Mouse (Mus musculus) liver, embryonic 12.5 days (tissue): Measurements from ENCODE around the gene Arap1. TPM values are rescaled to one million over a fixed set of nuclear protein-coding genes. Genes with fewer than 3 reads are reported as not detected.

Experiments
- ATAC-seq: fragments of 200-750 bp; cut with Nextera tagmentation; 2 replicates; pipeline ENCODE4 v1.8.0; 2017; ENCODE audit warnings: moderate number of reproducible peaks, mild to moderate bottlenecking, moderate library complexity
- H3K27ac ChIP-seq: fragments of 300-500 bp; sonication (generic); 2 replicates; pipeline ENCODE4 v1.5.1; 2016; ENCODE audit warnings: mild to moderate bottlenecking
- H3K27me3 ChIP-seq: fragments of 300-500 bp; sonication (generic); replicated peaks from 2 replicates; pipeline ENCODE4 v1.6.1; 2016; ENCODE audit warnings: mild to moderate bottlenecking, moderate library complexity
- H3K36me3 ChIP-seq: fragments of 300-500 bp; sonication (generic); 2 replicates; pipeline ENCODE4 v1.6.1; 2016; ENCODE audit warnings: mild to moderate bottlenecking, moderate library complexity
- H3K4me1 ChIP-seq: fragments of 300-500 bp; sonication (generic); 2 replicates; pipeline ENCODE4 v1.6.1; 2016
- H3K4me2 ChIP-seq: fragments of 300-500 bp; sonication (generic); 2 replicates; pipeline ENCODE4 v1.6.1; 2016; ENCODE audit warnings: mild to moderate bottlenecking, moderate library complexity
- H3K4me3 ChIP-seq: fragments of 300-500 bp; sonication (generic); 2 replicates; pipeline ENCODE4 v1.5.1; 2016; ENCODE audit warnings: mild to moderate bottlenecking, moderate library complexity
- H3K9ac ChIP-seq: fragments of 300-500 bp; sonication (generic); 2 replicates; pipeline ENCODE4 v1.6.1; 2016; ENCODE audit warnings: mild to moderate bottlenecking, moderate library complexity
- H3K9me3 ChIP-seq: fragments of 300-500 bp; sonication (generic); replicated peaks from 2 replicates; pipeline ENCODE4 v1.6.1; 2016; ENCODE audit warnings: mild to moderate bottlenecking, moderate library complexity
- WGBS: fragments of 180-500 bp; shearing (Covaris S2); methylation state at CpG from one replicate; pipeline ENCODE4 v1.1.7; 2016; ENCODE audit not compliant: insufficient replicate concordance; 5-methylcytosine and 5-hydroxymethylcytosine counted together
- polyA plus RNA-seq: library from polyadenylated mRNA; unstranded; fragments of >200 nt; fragmentation: Nextera tagmentation; extraction: Ambion mirVana; gene quantifications from 2 replicates; pipeline ENCODE4 v1.2.1, GENCODE M21; 2016

Gene Arap1
- polyA plus RNA-seq, 1 experiment from 2014 or later = 24.6 TPM

GRCm38 (mm10) chr7:101403831-101404230 is 56.0 kb downstream of the Arap1 start:
- no peaks in the 10 kb centered on the region for H3K27me3 ChIP-seq
- ATAC-seq = no peak
- no peaks in the 10 kb centered on the region for H3K9me3 ChIP-seq
- H3K9ac ChIP-seq = no peak overlapping the region
- H3K4me3 ChIP-seq = no peak overlapping the region
- 78% methylated on average over 5 of the region's 5 CpGs for WGBS
- H3K36me3 ChIP-seq = peaks cover 94% of the 10 kb centered on the region
- H3K4me1 ChIP-seq = no peaks in the 10 kb centered on the region
- H3K27ac ChIP-seq = no peak overlapping the region
- no peak overlapping the region for H3K4me2 ChIP-seq

GRCm38 (mm10) chr7:101410267-101410936 is 62.5 kb downstream of the Arap1 start, which contains the start of gene Gm45837:
TSS of gene Gm45837 (plus strand) at chr7:101410886.
- WGBS = 64% methylated on average over 11 of the region's 11 CpGs

DNA sequence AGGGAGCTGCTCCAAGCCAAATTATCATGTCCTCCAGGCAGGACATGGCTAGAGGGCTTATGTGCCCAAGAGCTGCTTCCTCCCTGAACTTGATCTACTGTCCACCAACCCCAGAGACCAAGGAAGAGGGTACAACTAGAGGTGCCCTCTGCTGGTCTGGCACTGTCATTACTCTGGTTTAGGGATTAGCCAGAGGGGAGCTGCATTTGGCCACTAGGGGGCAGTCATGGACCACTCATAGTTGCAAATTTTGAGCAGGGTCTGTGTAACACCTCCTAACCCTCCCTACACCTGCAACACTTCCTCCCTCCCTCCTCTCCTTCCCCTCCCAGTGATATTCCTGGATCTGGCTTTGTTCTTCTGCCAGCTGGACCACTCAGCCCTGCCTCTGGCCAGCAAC is 64.9 kb downstream of the Arap1 start:
- H3K9me3 ChIP-seq = no peaks in the 10 kb centered on the region
- no peak overlapping the region for H3K27ac ChIP-seq
- H3K4me3 ChIP-seq = no peak overlapping the region
- no peak overlapping the region for H3K9ac ChIP-seq
- peaks cover 36% of the 10 kb centered on the region for H3K4me1 ChIP-seq
- H3K36me3 ChIP-seq = peaks cover 36% of the 10 kb centered on the region
- H3K4me2 ChIP-seq = no peak overlapping the region
- peaks cover 10% of the 10 kb centered on the region for H3K27me3 ChIP-seq
- peak; percentile 30 for ATAC-seq

More at GRCm38 (mm10) chr7:101410267-101410936, 62.5 kb downstream of the Arap1 start, which contains the start of gene Gm45837:
- Histone ChIP-seq H3K27ac (no peak within 1 kb of the TSS), H3K9ac (no peak within 1 kb of the TSS), H3K4me2 (no peak within 1 kb of the TSS), H3K4me1 (peaks cover 25% of the 10 kb centered on the region), H3K9me3 (no peaks in the 10 kb centered on the region), H3K4me3 (no peak within 1 kb of the TSS), H3K27me3 (no peaks in the 10 kb centered on the region), H3K36me3 (peaks cover 58% of the 10 kb centered on the region)
- no peak for ATAC-seq

- no peak overlapping the region for H3K9ac ChIP-seq
- no peak overlapping the region for H3K4me2 ChIP-seq
- H3K4me1 ChIP-seq = peaks cover 40% of the 10 kb centered on the region
- WGBS = 63% methylated on average over 4 of the region's 4 CpGs
- no peaks in the 10 kb centered on the region for H3K9me3 ChIP-seq
- peaks cover 22% of the 10 kb centered on the region for H3K36me3 ChIP-seq
- no peak overlapping the region for H3K4me3 ChIP-seq
- no peak for ATAC-seq
- H3K27me3 ChIP-seq = peaks cover 23% of the 10 kb centered on the region
- H3K27ac ChIP-seq = no peak overlapping the region
Observed at GRCm38 (mm10) chr7:101414209-101414608, 66.3 kb downstream of the Arap1 start.

DNA sequence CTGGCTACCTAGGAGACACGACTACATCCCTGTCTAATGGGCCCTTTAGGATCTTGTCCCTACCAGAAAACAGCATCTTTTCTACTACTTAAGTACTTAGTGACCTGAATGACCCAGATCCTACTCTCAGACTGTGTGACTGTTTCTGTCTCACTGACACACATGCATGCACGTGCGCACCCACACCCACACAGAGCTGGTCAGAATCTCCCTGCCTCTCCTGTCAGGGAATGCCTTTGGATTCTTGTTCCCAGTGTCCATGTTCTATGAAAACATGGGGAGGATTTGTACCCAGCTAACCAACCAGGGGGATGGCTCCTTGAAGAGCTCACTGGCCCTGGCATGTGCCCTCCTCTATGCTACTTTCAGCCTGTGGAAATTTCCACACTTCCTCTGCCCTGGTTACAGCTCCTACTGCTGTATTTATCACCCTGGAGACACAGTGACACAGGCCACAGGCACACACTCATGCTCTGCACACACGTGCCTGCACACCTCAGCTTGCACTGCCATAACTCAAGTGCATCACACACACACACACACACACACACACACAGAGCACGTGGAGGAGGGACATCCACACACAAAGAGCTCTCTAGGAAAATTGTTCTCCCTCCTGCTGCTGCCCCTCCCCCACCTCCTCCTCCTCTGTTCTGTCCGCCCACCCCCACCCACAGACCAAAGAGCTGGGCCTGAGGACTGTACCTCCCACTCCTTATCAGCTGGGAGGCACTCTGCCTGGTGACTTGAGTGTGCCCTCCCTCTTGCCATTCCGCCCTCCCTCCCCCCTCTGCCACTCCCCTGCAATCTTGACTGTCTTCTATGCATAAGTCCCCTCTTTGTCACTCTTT is 67.0 kb downstream of the Arap1 start:
- peak; percentile 81 for ATAC-seq
- Histone ChIP-seq H3K4me2 (peak overlapping the region; percentile 41), H3K27ac (peak overlapping the region; percentile 28; the same call in 1 of the 2 replicates), H3K9ac (0 out of 2 replicates have a peak overlapping the region, but pooled peaks have one; percentile 24), H3K9me3 (no peaks in the 10 kb centered on the region), H3K4me3 (no peak overlapping the region), H3K36me3 (peaks cover 15% of the 10 kb centered on the region), H3K27me3 (peaks cover 25% of the 10 kb centered on the region), H3K4me1 (peaks cover 43% of the 10 kb centered on the region)
- 27% methylated on average over 6 of the region's 7 CpGs for WGBS

- no peaks in the 10 kb centered on the region for H3K9me3 ChIP-seq
- H3K4me2 ChIP-seq = peak overlapping the region; percentile 41
- H3K27me3 ChIP-seq = peaks cover 32% of the 10 kb centered on the region
- H3K4me3 ChIP-seq = no peak overlapping the region
- no peak for ATAC-seq
- peaks cover 45% of the 10 kb centered on the region for H3K4me1 ChIP-seq
- H3K27ac ChIP-seq = no peak overlapping the region
- H3K36me3 ChIP-seq = peaks cover 9% of the 10 kb centered on the region
- H3K9ac ChIP-seq = no peak overlapping the region
- WGBS = 46% methylated on average over 8 of the region's 8 CpGs
Observed at GRCm38 (mm10) chr7:101415512-101416100, 67.7 kb downstream of the Arap1 start.

DNA sequence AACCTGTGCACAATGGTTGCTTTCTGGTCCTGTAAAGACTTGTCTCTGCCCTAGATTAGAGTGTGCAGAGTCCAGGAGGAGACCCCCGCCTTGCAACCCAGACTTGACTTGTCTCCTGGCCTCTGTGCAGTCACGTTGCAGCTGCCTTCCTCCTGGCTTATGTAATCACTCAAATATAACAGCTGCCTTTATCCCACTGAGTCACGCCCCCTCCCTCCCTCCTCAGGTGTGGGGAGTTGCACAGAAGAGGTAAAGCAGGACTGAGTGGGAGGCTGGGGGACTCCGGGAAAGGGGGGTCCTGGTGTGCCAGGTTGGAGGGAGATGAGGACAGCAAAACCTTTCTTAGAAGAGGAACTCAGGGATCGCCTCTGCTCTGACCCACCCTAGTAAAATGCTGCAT is 68.5 kb downstream of the Arap1 start:
- H3K36me3 ChIP-seq = peaks cover 5% of the 10 kb centered on the region; the same call in 1 of the 2 replicates
- no peak for ATAC-seq
- WGBS = 49% methylated on average over 5 of the region's 5 CpGs
- H3K4me1 ChIP-seq = peaks cover 53% of the 10 kb centered on the region
- no peaks in the 10 kb centered on the region for H3K9me3 ChIP-seq
- H3K4me3 ChIP-seq = no peak overlapping the region
- no peak overlapping the region for H3K27ac ChIP-seq
- H3K4me2 ChIP-seq = no peak overlapping the region
- H3K9ac ChIP-seq = no peak overlapping the region
- H3K27me3 ChIP-seq = peaks cover 37% of the 10 kb centered on the region

GRCm38 (mm10) chr7:101419013-101419770 is 71.3 kb downstream of the Arap1 start:
- WGBS = 4% methylated on average over 27 of the region's 27 CpGs
- Histone ChIP-seq H3K27ac (no peak overlapping the region), H3K4me3 (no peak overlapping the region), H3K9ac (no peak overlapping the region), H3K36me3 (no peaks in the 10 kb centered on the region), H3K4me1 (peaks cover 48% of the 10 kb centered on the region), H3K9me3 (no peaks in the 10 kb centered on the region), H3K4me2 (no peak overlapping the region), H3K27me3 (peaks cover 48% of the 10 kb centered on the region)
- ATAC-seq = no peak

DNA sequence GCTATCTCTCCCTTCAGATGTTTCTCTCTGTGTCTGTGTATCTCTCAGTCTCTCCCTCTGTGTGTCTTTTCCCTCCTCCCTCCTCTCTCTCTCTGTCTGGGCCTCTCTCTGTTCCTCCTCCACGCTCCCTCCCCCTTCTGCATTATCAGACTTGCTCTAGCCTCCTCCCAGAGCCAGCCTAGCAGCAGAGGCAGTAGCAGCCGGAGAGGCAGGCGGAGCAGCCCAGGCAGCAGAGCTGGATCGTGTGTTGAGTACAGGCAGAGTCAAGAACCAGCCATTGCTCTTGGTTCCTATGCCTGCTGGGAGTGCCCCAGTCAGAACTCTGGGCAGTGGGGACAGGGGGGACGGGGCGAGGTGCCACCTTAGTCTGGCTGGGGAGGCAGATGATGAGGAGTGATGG is 73.7 kb downstream of the Arap1 start, which contains the start of gene Pde2a:
Gene Pde2a (plus strand): TSS at position 163 of the 400 bp plus-strand sequence.
- Histone ChIP-seq H3K27me3 (peaks cover 70% of the 10 kb centered on the region), H3K36me3 (no peaks in the 10 kb centered on the region), H3K27ac (no peak within 1 kb of the TSS), H3K4me2 (peak within 1 kb of the TSS; percentile 40), H3K9me3 (no peaks in the 10 kb centered on the region), H3K4me1 (peaks cover 25% of the 10 kb centered on the region), H3K9ac (no peak within 1 kb of the TSS), H3K4me3 (no peak within 1 kb of the TSS)
- ATAC-seq = peak; percentile 73
- WGBS = 9% methylated on average over 6 of the region's 6 CpGs

DNA sequence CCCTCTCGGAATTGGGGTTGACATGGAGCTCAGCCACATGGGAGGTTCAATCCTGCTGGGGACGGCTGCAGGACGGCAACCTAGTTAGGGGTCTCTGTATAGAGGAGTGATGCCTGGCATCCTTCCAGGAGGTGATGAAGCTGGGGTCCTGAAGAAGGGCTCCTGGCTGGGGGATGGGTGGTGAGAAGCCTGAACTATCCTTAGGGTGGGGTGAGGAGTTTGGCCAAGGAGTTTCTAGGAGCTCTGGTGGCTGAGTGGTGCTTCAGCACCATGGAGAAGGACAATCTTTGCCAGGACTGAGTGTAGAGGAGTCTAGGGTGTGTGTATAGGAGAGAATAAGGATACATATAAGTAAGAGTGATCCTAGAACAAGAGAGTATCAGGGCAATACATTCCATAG is 74.2 kb downstream of the Arap1 start:
- H3K4me1 ChIP-seq = peaks cover 25% of the 10 kb centered on the region
- no peaks in the 10 kb centered on the region for H3K9me3 ChIP-seq
- H3K9ac ChIP-seq = no peak overlapping the region
- peaks cover 69% of the 10 kb centered on the region for H3K27me3 ChIP-seq
- ATAC-seq = no peak
- 31% methylated on average over 3 of the region's 3 CpGs for WGBS
- peak overlapping the region; percentile 40 for H3K4me2 ChIP-seq
- no peaks in the 10 kb centered on the region for H3K36me3 ChIP-seq
- no peak overlapping the region for H3K27ac ChIP-seq
- H3K4me3 ChIP-seq = no peak overlapping the region

DNA sequence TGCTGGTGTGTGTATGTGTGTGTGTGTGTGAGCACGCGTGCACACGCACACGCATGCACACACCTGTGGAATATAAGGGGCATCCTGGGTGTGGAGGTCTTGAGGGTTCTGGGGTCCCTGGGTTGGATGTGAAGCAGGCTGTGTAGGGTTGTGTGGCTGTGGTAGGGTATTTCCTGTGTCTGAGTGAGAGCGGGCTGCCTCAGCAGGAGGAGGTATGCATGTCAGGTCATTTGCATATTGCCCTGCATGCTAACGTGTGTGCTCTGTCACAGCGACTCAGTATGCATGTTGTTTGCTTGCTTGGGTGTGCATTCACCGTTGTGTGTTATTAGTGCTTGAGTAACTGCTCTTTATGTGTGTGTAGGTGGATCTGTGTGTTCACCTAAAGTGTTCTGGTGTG is 74.8 kb downstream of the Arap1 start:
- Histone ChIP-seq H3K27me3 (peaks cover 64% of the 10 kb centered on the region), H3K9me3 (no peaks in the 10 kb centered on the region), H3K36me3 (no peaks in the 10 kb centered on the region), H3K4me3 (no peak overlapping the region), H3K4me1 (peaks cover 25% of the 10 kb centered on the region), H3K9ac (no peak overlapping the region), H3K27ac (no peak overlapping the region), H3K4me2 (no peak overlapping the region)
- no peak for ATAC-seq
- WGBS = 73% methylated on average over 8 of the region's 8 CpGs
